Mouse (Mus musculus) midbrain, embryonic 11.5 days (tissue): Measurements from ENCODE around the gene Lix1. TPM values are rescaled to one million over a fixed set of nuclear protein-coding genes. Genes with fewer than 3 reads are reported as not detected.
A peak's percentile ranks its signal among the peaks of the same experiment; 100 is the strongest.

ENCODE experiments used
- ATAC-seq: fragments of 200-750 bp; cut with Nextera tagmentation; 2 replicates; pipeline ENCODE4 v1.8.0; 2017; ENCODE audit warnings: moderate TSS enrichment, moderate library complexity; ENCODE audit not compliant: low FRiP score
- DNase-seq: peaks from one replicate; pipeline ENCODE4 v3.0.0; 2015; ENCODE audit warnings: low spot score; ENCODE audit errors: missing footprints
- H3K27ac ChIP-seq: fragments of 300-500 bp; sonication (generic); 2 replicates; pipeline ENCODE4 v1.5.1; 2014; ENCODE audit warnings: low read depth, low read length
- H3K27me3 ChIP-seq: fragments of 300-500 bp; sonication (generic); 2 replicates; pipeline ENCODE4 v1.6.1; 2014; ENCODE audit warnings: mild to moderate bottlenecking, low read length, moderate library complexity, mixed read lengths; ENCODE audit not compliant: control insufficient read depth, insufficient read depth
- H3K36me3 ChIP-seq: fragments of 300-500 bp; sonication (generic); 2 replicates; pipeline ENCODE4 v1.6.1; 2014; ENCODE audit warnings: mild to moderate bottlenecking, low read length, moderate library complexity, mixed read lengths; ENCODE audit not compliant: control insufficient read depth, insufficient read depth
- H3K4me1 ChIP-seq: fragments of 300-500 bp; sonication (generic); 2 replicates; pipeline ENCODE4 v1.6.1; 2014; ENCODE audit warnings: low read length; ENCODE audit not compliant: control insufficient read depth, insufficient read depth
- H3K4me2 ChIP-seq: fragments of 300-500 bp; sonication (generic); 2 replicates; pipeline ENCODE4 v1.6.1; 2014; ENCODE audit warnings: mild to moderate bottlenecking, moderate library complexity
- H3K4me3 ChIP-seq: fragments of 300-500 bp; sonication (generic); 2 replicates; pipeline ENCODE4 v1.5.1; 2014; ENCODE audit warnings: low read depth, low read length
- H3K9ac ChIP-seq: fragments of 300-500 bp; sonication (generic); 2 replicates; pipeline ENCODE4 v1.6.1; 2014; ENCODE audit warnings: low read length
- H3K9me3 ChIP-seq: fragments of 300-500 bp; sonication (generic); 2 replicates; pipeline ENCODE4 v1.6.1; 2016; ENCODE audit warnings: low read length; ENCODE audit not compliant: control insufficient read depth
- WGBS: fragments of 180-500 bp; shearing (Covaris S2); extraction: QIAGEN DNeasy Blood & Tissue Kit; methylation state at CpG from one replicate; pipeline ENCODE4 v1.1.7; 2014; 5-methylcytosine and 5-hydroxymethylcytosine counted together
- polyA plus RNA-seq: library from polyadenylated mRNA; unstranded; fragments of >200 nt; fragmentation: Nextera tagmentation; extraction: Ambion mirVana; gene quantifications from 2 replicates; pipeline ENCODE4 v1.2.1, GENCODE M21; 2014

Lix1 gene
- polyA plus RNA-seq, 1 experiment from 2014 or later, result 46.9 TPM

- Histone ChIP-seq H3K9ac (no peak overlapping the region), H3K36me3 (no peaks in the 10 kb centered on the region), H3K4me1 (peaks cover 8% of the 10 kb centered on the region), H3K27ac (no peak overlapping the region), H3K27me3 (no peaks in the 10 kb centered on the region), H3K4me2 (no peak overlapping the region), H3K4me3 (no peak overlapping the region), H3K9me3 (no peaks in the 10 kb centered on the region)
- DNase-seq (no peak), ATAC-seq (no peak)
- 88% methylated on average over 2 of the region's 2 CpGs for WGBS
Observed at GRCm38 (mm10) chr17:17428888-17429287, 26.4 kb downstream of the Lix1 start.

- WGBS, result 51% methylated on average over 4 of the region's 4 CpGs
- H3K9ac ChIP-seq, result no peak overlapping the region
- no peak overlapping the region for H3K4me2 ChIP-seq
- no peaks in the 10 kb centered on the region for H3K27me3 ChIP-seq
- DNase-seq, result peak; percentile 78
- ATAC-seq, result peak; percentile 65; the same call in 1 of the 2 replicates
- no peak overlapping the region for H3K27ac ChIP-seq
- H3K4me3 ChIP-seq, result no peak overlapping the region
- H3K4me1 ChIP-seq, result peaks cover 4% of the 10 kb centered on the region; the same call in 1 of the 2 replicates
- no peaks in the 10 kb centered on the region for H3K9me3 ChIP-seq
- H3K36me3 ChIP-seq, result no peaks in the 10 kb centered on the region
Observed at GRCm38 (mm10) chr17:17433679-17434078, 31.2 kb downstream of the Lix1 start.

DNA sequence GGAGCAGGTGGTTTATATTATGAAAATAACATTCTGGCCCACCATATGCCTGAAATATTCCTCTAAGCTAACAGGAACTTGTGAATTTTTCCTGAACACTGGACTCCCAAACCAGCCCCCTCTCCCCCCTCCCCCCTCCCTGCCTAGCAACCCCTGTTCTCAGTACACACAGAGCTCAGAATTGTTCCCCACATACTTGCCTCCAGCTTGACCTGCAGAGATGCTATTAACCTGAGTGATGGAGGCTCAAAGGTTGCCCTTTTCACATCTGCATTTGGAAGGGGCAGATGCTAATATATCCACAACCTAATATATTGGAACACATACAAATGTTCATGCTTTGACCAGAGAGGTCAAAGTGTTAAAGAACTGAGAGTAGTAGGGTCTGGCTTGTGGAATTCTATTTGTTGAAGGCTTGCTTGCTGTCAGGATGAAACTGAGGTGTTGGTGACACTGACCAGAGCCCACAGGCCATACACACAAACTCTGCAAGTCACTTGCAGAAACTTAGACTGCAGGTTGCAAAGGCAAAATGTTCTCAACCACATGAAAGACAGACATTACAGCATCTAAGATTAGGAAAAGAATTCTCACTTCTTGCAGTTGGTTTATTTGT lies 36.2 kb downstream of the Lix1 start:
- Histone ChIP-seq H3K4me3 (no peak overlapping the region), H3K9ac (no peak overlapping the region), H3K27ac (no peak overlapping the region), H3K4me1 (peaks cover 8% of the 10 kb centered on the region), H3K9me3 (no peaks in the 10 kb centered on the region), H3K36me3 (no peaks in the 10 kb centered on the region), H3K4me2 (no peak overlapping the region), H3K27me3 (no peaks in the 10 kb centered on the region)
- DNase-seq (peak; percentile 80), ATAC-seq (no peak)

GRCm38 (mm10) chr17:17441876-17442498 lies 39.5 kb downstream of the Lix1 start:
- peak overlapping the region; percentile 30; the same call in 1 of the 2 replicates for H3K27ac ChIP-seq
- peak; percentile 48; the same call in 1 of the 2 replicates for ATAC-seq

GRCm38 (mm10) chr17:17444297-17444886 lies 41.9 kb downstream of the Lix1 start:
- Histone ChIP-seq H3K4me3 (no peak overlapping the region), H3K9ac (no peak overlapping the region), H3K4me1 (peaks cover 21% of the 10 kb centered on the region), H3K9me3 (no peaks in the 10 kb centered on the region), H3K27me3 (no peaks in the 10 kb centered on the region), H3K36me3 (no peaks in the 10 kb centered on the region), H3K4me2 (no peak overlapping the region), H3K27ac (no peak overlapping the region)
- DNase-seq (peak; percentile 41), ATAC-seq (no peak)
- WGBS, result 93% methylated on average over 3 of the region's 3 CpGs

More at GRCm38 (mm10) chr17:17441876-17442498, 39.5 kb downstream of the Lix1 start:
- Histone ChIP-seq H3K4me3 (no peak overlapping the region), H3K4me2 (no peak overlapping the region), H3K36me3 (no peaks in the 10 kb centered on the region), H3K9me3 (no peaks in the 10 kb centered on the region), H3K9ac (no peak overlapping the region), H3K4me1 (peaks cover 7% of the 10 kb centered on the region), H3K27me3 (no peaks in the 10 kb centered on the region)
- peak; percentile 53 for DNase-seq
- WGBS, result 23% methylated on average over 4 of the region's 4 CpGs

DNA sequence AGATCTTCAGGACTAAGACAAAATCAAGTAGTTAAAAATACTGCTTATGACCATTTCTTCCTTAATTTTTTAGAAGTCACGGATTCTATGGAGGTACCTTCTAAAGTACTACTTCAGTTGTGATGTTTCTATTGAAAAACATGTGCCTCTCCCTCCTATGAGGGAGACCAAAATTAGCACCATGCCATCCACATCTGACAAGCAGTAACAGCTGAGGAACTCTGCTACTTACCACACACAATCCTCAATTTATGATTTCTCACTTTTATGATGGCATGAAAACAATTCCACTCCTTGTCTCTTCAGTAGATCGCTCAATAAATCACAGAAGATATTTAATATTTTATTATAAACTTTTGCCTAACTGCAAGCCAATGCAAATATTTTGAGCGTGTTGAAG lies 44.2 kb downstream of the Lix1 start:
- no peak for ATAC-seq

GRCm38 (mm10) chr17:17447821-17448220 lies 45.3 kb downstream of the Lix1 start:
- peaks cover 19% of the 10 kb centered on the region for H3K4me1 ChIP-seq
- DNase-seq (peak; percentile 82), ATAC-seq (0 out of 2 replicates have a peak, but pooled peaks have one; percentile 11)
- H3K27ac ChIP-seq, result no peak overlapping the region
- no peaks in the 10 kb centered on the region for H3K27me3 ChIP-seq
- H3K36me3 ChIP-seq, result no peaks in the 10 kb centered on the region
- no peak overlapping the region for H3K9ac ChIP-seq
- H3K9me3 ChIP-seq, result no peaks in the 10 kb centered on the region
- H3K4me3 ChIP-seq, result no peak overlapping the region
- 83% methylated on average over 5 of the region's 5 CpGs for WGBS
- no peak overlapping the region for H3K4me2 ChIP-seq

More for the DNA sequence above, 44.2 kb downstream of the Lix1 start:
- DNase-seq, result no peak
- Histone ChIP-seq H3K27ac (no peak overlapping the region), H3K36me3 (no peaks in the 10 kb centered on the region), H3K4me3 (no peak overlapping the region), H3K4me1 (peaks cover 24% of the 10 kb centered on the region), H3K27me3 (no peaks in the 10 kb centered on the region), H3K9ac (no peak overlapping the region), H3K9me3 (no peaks in the 10 kb centered on the region), H3K4me2 (no peak overlapping the region)
- 94% methylated on average over 3 of the region's 3 CpGs for WGBS

GRCm38 (mm10) chr17:17448737-17449440 lies 46.4 kb downstream of the Lix1 start:
- Histone ChIP-seq H3K9me3 (no peaks in the 10 kb centered on the region), H3K27ac (peak overlapping the region; percentile 76), H3K4me3 (peak overlapping the region; percentile 28), H3K27me3 (no peaks in the 10 kb centered on the region), H3K4me2 (peak overlapping the region; percentile 46), H3K9ac (peak overlapping the region; percentile 59), H3K36me3 (no peaks in the 10 kb centered on the region), H3K4me1 (peaks cover 19% of the 10 kb centered on the region)
- peak; percentile 87 for ATAC-seq
- WGBS, result 1% methylated on average over 17 of the region's 17 CpGs
- peak; percentile 95 for DNase-seq

GRCm38 (mm10) chr17:17449441-17449770 lies 46.9 kb downstream of the Lix1 start:
- DNase-seq, result peak; percentile 94
- peak overlapping the region; percentile 76 for H3K27ac ChIP-seq
- no peaks in the 10 kb centered on the region for H3K36me3 ChIP-seq
- H3K9me3 ChIP-seq, result no peaks in the 10 kb centered on the region
- H3K4me3 ChIP-seq, result 0 out of 2 replicates have a peak overlapping the region, but pooled peaks have one; percentile 28
- peaks cover 19% of the 10 kb centered on the region for H3K4me1 ChIP-seq
- H3K9ac ChIP-seq, result peak overlapping the region; percentile 59
- peak; percentile 54 for ATAC-seq
- 3% methylated on average over 5 of the region's 5 CpGs for WGBS
- peak overlapping the region; percentile 46 for H3K4me2 ChIP-seq
- no peaks in the 10 kb centered on the region for H3K27me3 ChIP-seq
